Mouse (Mus musculus): Measurements from ENCODE around the gene Pam16.

GRCm38 (mm10) chr16:4598041-4598440 lies 26.7 kb downstream of the Pam16 start:
- TF ChIP-seq CHD2 (IDR thresholded peaks at IDR 0.05; ENCODE audit: low read depth, low read length) (no peak), ZC3H11A (IDR thresholded peaks at IDR 0.05; ENCODE audit: borderline replicate concordance, low read depth, low read length) (no peak), ZNF384 (IDR thresholded peaks at IDR 0.05; ENCODE audit: low read depth, low read length) (no peak), HCFC1 (IDR thresholded peaks at IDR 0.05; ENCODE audit: borderline replicate concordance, insufficient read depth, low read length) (no peak), MAFK (IDR thresholded peaks at IDR 0.05; ENCODE audit: insufficient read depth, low read depth, low read length) (no peak)
